Mouse (Mus musculus): Measurements from ENCODE around the gene Gmfg. TPM values are rescaled to one million over a fixed set of nuclear protein-coding genes. Genes with fewer than 3 reads are reported as not detected.

Gmfg gene
- polyA plus RNA-seq, 1 experiment from 2014 or later = 18.1 TPM

GRCm38 (mm10) chr7:28417368-28417767 is 19.9 kb upstream of the Gmfg start:
- Histone ChIP-seq H3K9ac (no peak overlapping the region), H3K4me3 (no peak overlapping the region), H3K27ac (no peak overlapping the region), H3K27me3 (no peaks in the 10 kb centered on the region), H3K4me2 (no peak overlapping the region), H3K36me3 (peaks cover 93% of the 10 kb centered on the region), H3K9me3 (no peaks in the 10 kb centered on the region), H3K4me1 (peaks cover 12% of the 10 kb centered on the region; the same call in 1 of the 2 replicates)
- ATAC-seq (ENCODE audit: insufficient number of reproducible peaks, low FRiP score, low TSS enrichment, low read depth) = no peak

DNA sequence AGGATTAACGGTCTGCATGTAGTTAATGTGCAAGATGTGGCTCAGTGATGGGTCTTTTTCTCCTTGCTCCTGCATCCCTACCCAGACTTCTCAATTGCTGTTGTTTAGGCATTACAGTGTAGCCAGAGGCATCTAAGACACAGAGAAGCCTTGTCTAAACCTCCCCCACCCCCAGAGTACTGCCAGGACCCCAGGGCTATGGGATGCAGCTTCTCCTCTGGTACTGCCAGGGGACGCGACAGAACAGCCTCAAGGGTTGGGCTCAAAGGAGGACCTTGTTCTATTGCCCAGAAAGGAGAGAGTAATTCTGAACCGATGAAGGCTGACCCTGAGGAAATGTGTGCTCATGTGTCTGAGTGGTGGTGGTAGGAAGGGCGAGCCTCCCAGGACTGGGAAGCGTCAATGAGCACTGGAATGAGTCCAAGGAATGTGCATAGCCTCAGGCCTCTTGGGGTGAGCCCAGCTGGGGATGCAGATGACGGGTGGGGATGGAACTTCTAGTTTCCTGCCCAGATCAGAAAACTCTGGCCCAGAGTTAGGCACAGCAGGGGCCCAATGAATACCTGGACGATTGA is 19.1 kb upstream of the Gmfg start:
- Histone ChIP-seq H3K27me3 (no peaks in the 10 kb centered on the region), H3K4me2 (no peak overlapping the region), H3K9me3 (no peaks in the 10 kb centered on the region), H3K4me3 (no peak overlapping the region), H3K9ac (no peak overlapping the region), H3K36me3 (peaks cover 93% of the 10 kb centered on the region), H3K4me1 (peaks cover 12% of the 10 kb centered on the region; the same call in 1 of the 2 replicates), H3K27ac (peak overlapping the region; percentile 50; the same call in 1 of the 2 replicates)
- 58% methylated on average over 8 of the region's 8 CpGs for WGBS
- 0 out of 2 replicates have a peak, but pooled peaks have one; percentile 59 for ATAC-seq (ENCODE audit: insufficient number of reproducible peaks, low FRiP score, low TSS enrichment, low read depth)

GRCm38 (mm10) chr7:28419416-28419815 is 17.8 kb upstream of the Gmfg start:
- Histone ChIP-seq H3K36me3 (peaks cover 91% of the 10 kb centered on the region), H3K9ac (no peak overlapping the region), H3K9me3 (no peaks in the 10 kb centered on the region), H3K27me3 (no peaks in the 10 kb centered on the region), H3K4me1 (peaks cover 12% of the 10 kb centered on the region; the same call in 1 of the 2 replicates), H3K4me3 (no peak overlapping the region), H3K4me2 (no peak overlapping the region), H3K27ac (no peak overlapping the region)
- WGBS = 78% methylated on average over 2 of the region's 2 CpGs
- ATAC-seq (ENCODE audit: insufficient number of reproducible peaks, low FRiP score, low TSS enrichment, low read depth) = no peak

- peaks cover 61% of the 10 kb centered on the region for H3K36me3 ChIP-seq
- peaks cover 9% of the 10 kb centered on the region; the same call in 1 of the 2 replicates for H3K4me1 ChIP-seq
- H3K27me3 ChIP-seq = no peaks in the 10 kb centered on the region
- no peak overlapping the region for H3K4me2 ChIP-seq
- no peak overlapping the region for H3K27ac ChIP-seq
- WGBS = 93% methylated on average over 1 of the region's 1 CpGs
- H3K9me3 ChIP-seq = no peaks in the 10 kb centered on the region
- no peak overlapping the region for H3K9ac ChIP-seq
- no peak for ATAC-seq (ENCODE audit: insufficient number of reproducible peaks, low FRiP score, low TSS enrichment, low read depth)
- H3K4me3 ChIP-seq = no peak overlapping the region
These were observed 14.2 kb upstream of the Gmfg start for GRCm38 (mm10) chr7:28423018-28423417.

GRCm38 (mm10) chr7:28427738-28428137 is 9.5 kb upstream of the Gmfg start:
- H3K27me3 ChIP-seq = no peaks in the 10 kb centered on the region
- H3K9me3 ChIP-seq = no peaks in the 10 kb centered on the region
- peaks cover 5% of the 10 kb centered on the region; the same call in 1 of the 2 replicates for H3K4me1 ChIP-seq
- no peak overlapping the region for H3K4me2 ChIP-seq
- H3K27ac ChIP-seq = no peak overlapping the region
- ATAC-seq (ENCODE audit: insufficient number of reproducible peaks, low FRiP score, low TSS enrichment, low read depth) = no peak
- H3K36me3 ChIP-seq = peaks cover 28% of the 10 kb centered on the region
- H3K9ac ChIP-seq = no peak overlapping the region
- no peak overlapping the region for H3K4me3 ChIP-seq

- WGBS = 84% methylated on average over 1 of the region's 1 CpGs
- no peak overlapping the region for H3K9ac ChIP-seq
- no peaks in the 10 kb centered on the region for H3K27me3 ChIP-seq
- H3K4me1 ChIP-seq = peaks cover 30% of the 10 kb centered on the region
- no peak for ATAC-seq (ENCODE audit: insufficient number of reproducible peaks, low FRiP score, low TSS enrichment, low read depth)
- H3K9me3 ChIP-seq = no peaks in the 10 kb centered on the region
- H3K4me2 ChIP-seq = no peak overlapping the region
- H3K36me3 ChIP-seq = peaks cover 20% of the 10 kb centered on the region
- no peak overlapping the region for H3K27ac ChIP-seq
- no peak overlapping the region for H3K4me3 ChIP-seq
These were observed 6.7 kb upstream of the Gmfg start for GRCm38 (mm10) chr7:28430512-28430911.

DNA sequence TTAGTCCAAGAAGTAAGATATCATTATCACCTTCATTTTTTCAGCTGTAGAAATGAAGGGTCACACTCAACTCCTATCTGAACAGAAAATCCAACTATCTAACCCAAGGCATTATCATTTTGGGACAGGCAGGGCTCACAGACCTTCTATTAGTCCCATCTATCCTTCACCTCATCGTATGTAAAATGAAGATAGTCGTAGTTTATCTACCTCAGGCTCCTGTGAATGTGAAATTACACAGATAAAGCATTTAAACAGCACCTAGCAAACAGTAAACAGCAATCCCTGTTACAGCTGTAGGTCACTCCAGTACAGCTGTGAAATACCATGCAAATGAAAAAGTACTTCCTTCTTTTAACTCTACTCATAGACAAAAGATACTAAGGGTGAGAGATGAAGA is 5.0 kb upstream of the Gmfg start:
- no peak overlapping the region for H3K9ac ChIP-seq
- WGBS = 83% methylated on average over 2 of the region's 2 CpGs
- peaks cover 33% of the 10 kb centered on the region for H3K4me1 ChIP-seq
- H3K27ac ChIP-seq = no peak overlapping the region
- no peaks in the 10 kb centered on the region for H3K9me3 ChIP-seq
- peaks cover 20% of the 10 kb centered on the region for H3K36me3 ChIP-seq
- ATAC-seq (ENCODE audit: insufficient number of reproducible peaks, low FRiP score, low TSS enrichment, low read depth) = no peak
- no peak overlapping the region for H3K4me3 ChIP-seq
- no peaks in the 10 kb centered on the region for H3K27me3 ChIP-seq
- H3K4me2 ChIP-seq = no peak overlapping the region

DNA sequence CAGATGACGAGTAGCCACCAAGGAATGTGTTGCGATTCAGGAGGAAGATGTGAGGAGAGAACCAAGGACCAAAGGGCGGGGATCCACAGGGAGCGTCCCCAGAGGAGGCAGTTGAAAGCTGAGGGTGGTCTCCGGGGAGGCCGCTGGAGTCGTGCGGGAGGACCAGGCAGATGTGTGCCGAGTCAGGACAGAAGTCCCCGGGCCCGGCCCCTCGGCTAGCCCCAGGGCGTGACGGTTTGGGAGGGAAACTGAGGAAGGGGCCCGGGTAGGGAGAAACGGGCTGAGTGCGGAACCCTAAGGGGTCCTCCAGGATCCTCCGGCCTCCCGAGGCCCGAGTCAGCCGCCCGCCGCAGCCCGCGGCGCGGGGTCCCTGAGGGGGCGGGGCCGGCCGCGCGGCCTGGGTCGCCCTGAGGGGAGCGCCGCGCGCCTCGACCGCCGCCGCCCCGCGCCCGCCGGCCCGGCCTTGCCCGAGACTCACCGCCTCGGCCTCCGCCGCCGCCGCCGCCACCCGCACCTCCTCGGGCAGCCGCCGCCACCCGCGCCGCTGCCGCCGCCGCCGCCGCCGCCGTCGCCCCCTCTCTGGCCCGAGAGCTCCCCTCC is 1.5 kb upstream of the Gmfg start:
- under 1% methylated on average over 13 of the region's 70 CpGs for WGBS
- 0 out of 2 replicates have a peak, but pooled peaks have one; percentile 1 for ATAC-seq (ENCODE audit: insufficient number of reproducible peaks, low FRiP score, low TSS enrichment, low read depth)

DNA sequence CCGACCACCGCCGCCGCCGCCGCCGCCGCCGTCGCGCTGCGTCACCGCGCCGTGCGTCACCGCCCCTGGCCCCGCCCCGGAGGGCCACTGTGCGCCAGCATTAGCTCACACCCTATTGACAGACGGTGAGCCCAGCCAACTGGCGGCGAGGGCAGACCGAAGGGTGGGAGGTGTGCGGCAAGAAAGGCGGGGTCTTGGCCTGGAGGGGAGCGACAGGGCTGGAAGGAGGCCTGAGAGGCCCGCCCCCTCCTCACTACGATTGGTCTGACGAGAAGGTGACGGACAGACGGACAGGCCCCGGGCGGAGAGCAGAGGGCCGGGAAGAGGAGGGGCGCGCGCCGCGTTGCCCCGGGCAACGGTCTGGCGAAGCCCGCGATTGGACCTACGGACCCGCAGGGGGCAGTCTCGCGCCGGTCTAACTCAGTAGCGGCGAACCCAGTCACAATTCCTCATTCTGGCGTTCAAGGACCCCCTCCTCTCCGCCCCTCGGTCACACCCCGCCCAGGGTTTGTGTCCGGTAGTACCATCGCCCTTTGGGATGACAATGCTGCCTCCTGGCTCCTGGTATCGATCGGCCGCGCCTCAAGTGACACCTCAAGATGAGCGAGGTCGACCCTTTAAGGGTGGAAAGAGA is 859 bp upstream of the Gmfg start:
- H3K36me3 ChIP-seq = peaks cover 8% of the 10 kb centered on the region; the same call in 1 of the 2 replicates
- H3K9ac ChIP-seq = peak overlapping the region; percentile 92
- peak overlapping the region; percentile 84 for H3K27ac ChIP-seq
- H3K27me3 ChIP-seq = no peaks in the 10 kb centered on the region
- peak; percentile 99 for ATAC-seq (ENCODE audit: insufficient number of reproducible peaks, low FRiP score, low TSS enrichment, low read depth)
- peaks cover 37% of the 10 kb centered on the region for H3K4me1 ChIP-seq
- H3K4me3 ChIP-seq = peak overlapping the region; percentile 89
- H3K4me2 ChIP-seq = peak overlapping the region; percentile 74
- H3K9me3 ChIP-seq = no peaks in the 10 kb centered on the region
- WGBS = 0% methylated on average over 54 of the region's 64 CpGs

More for the DNA sequence above, 1.5 kb upstream of the Gmfg start:
- Histone ChIP-seq H3K9ac (peak overlapping the region; percentile 92), H3K36me3 (peaks cover 12% of the 10 kb centered on the region), H3K4me3 (peak overlapping the region; percentile 89), H3K27ac (peak overlapping the region; percentile 72), H3K4me2 (peak overlapping the region; percentile 74), H3K27me3 (no peaks in the 10 kb centered on the region), H3K9me3 (no peaks in the 10 kb centered on the region), H3K4me1 (peaks cover 37% of the 10 kb centered on the region)

GRCm38 (mm10) chr7:28437964-28438363 is 717 bp downstream of the Gmfg start:
- peaks cover 5% of the 10 kb centered on the region; the same call in 1 of the 2 replicates for H3K36me3 ChIP-seq
- H3K27me3 ChIP-seq = no peaks in the 10 kb centered on the region
- ATAC-seq (ENCODE audit: insufficient number of reproducible peaks, low FRiP score, low TSS enrichment, low read depth) = no peak
- no peak overlapping the region for H3K4me2 ChIP-seq
- H3K4me3 ChIP-seq = no peak overlapping the region
- peaks cover 30% of the 10 kb centered on the region for H3K4me1 ChIP-seq
- H3K9me3 ChIP-seq = no peaks in the 10 kb centered on the region
- no peak overlapping the region for H3K9ac ChIP-seq
- H3K27ac ChIP-seq = no peak overlapping the region

- WGBS = 84% methylated on average over 2 of the region's 2 CpGs
- H3K27me3 ChIP-seq = no peaks in the 10 kb centered on the region
- H3K4me2 ChIP-seq = no peak overlapping the region
- no peak for ATAC-seq (ENCODE audit: insufficient number of reproducible peaks, low FRiP score, low TSS enrichment, low read depth)
- no peak overlapping the region for H3K27ac ChIP-seq
- no peaks in the 10 kb centered on the region for H3K9me3 ChIP-seq
- no peak overlapping the region for H3K9ac ChIP-seq
- peaks cover 23% of the 10 kb centered on the region for H3K4me1 ChIP-seq
- no peak overlapping the region for H3K4me3 ChIP-seq
- H3K36me3 ChIP-seq = no peaks in the 10 kb centered on the region
These were observed 1.5 kb downstream of the Gmfg start for GRCm38 (mm10) chr7:28438771-28439170.

DNA sequence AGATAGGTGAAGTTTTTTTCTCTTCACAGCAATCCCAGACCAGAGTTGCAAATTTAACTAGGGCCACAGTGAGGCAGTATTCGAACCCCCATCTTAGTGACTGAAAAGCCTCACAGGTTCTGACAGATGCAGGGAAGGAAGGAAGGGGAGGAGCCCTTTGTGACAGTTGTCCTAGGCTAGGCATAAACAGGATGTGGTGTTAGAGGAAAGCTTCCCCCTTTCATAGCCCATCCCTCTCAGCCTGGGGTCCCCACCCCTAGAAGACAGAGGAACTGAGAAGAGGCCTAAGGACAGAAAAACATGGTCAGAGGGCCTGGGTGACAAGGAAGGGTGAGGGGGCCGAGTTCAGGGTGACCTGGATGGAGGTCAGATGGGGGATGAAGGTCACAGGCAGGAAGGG is 3.5 kb downstream of the Gmfg start:
- no peak overlapping the region for H3K4me2 ChIP-seq
- no peak for ATAC-seq (ENCODE audit: insufficient number of reproducible peaks, low FRiP score, low TSS enrichment, low read depth)
- H3K27me3 ChIP-seq = no peaks in the 10 kb centered on the region
- no peaks in the 10 kb centered on the region for H3K36me3 ChIP-seq
- H3K4me3 ChIP-seq = no peak overlapping the region
- peaks cover 7% of the 10 kb centered on the region for H3K4me1 ChIP-seq
- H3K9ac ChIP-seq = no peak overlapping the region
- H3K27ac ChIP-seq = no peak overlapping the region
- WGBS = 49% methylated on average over 2 of the region's 2 CpGs
- H3K9me3 ChIP-seq = no peaks in the 10 kb centered on the region

All from limb, embryonic 15.5 days (tissue).